Mouse (Mus musculus): Measurements from ENCODE around the gene Lama5. TPM values are rescaled to one million over a fixed set of nuclear protein-coding genes. Genes with fewer than 3 reads are reported as not detected.

Gene Lama5
- polyA plus RNA-seq, 1 experiment: 8.3 TPM

DNA sequence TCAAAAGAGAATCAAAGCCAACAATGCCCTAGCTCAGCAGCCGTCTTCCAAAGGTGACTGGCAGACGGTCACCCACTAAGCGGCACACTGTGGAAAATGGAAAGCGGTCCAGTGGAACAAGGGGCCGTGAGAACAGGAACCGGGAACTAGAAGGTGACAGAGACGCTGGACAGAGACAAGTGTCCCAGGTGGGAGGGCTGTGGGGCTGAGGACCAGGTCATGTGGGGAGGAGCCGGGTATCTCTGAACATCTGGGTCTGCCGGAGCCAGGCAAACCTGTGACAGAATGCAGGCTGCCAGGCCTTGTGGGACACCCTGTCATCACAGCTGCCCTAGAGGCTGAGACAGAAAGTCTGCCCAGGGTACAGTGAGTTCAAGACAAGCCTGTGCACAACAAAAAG lies 21.2 kb downstream of the Lama5 start:
- H3K27ac ChIP-seq (ENCODE audit: control insufficient read depth, insufficient read depth, low read depth, low read length): no peak overlapping the region
- no peak for TF ChIP-seq CTCF (IDR thresholded peaks at IDR 0.05; ENCODE audit: control insufficient read depth, insufficient read depth, insufficient replicate concordance, low read depth, low read length)
- TF ChIP-seq POLR2A (IDR thresholded peaks at IDR 0.05; ENCODE audit: control insufficient read depth, low read depth, low read length): no peak
- H3K27me3 ChIP-seq (ENCODE audit: control insufficient read depth, insufficient read depth, low read length): no peaks in the 10 kb centered on the region
- H3K36me3 ChIP-seq (ENCODE audit: control insufficient read depth, insufficient read depth, low read length): no peaks in the 10 kb centered on the region
- no peaks in the 10 kb centered on the region for H3K4me1 ChIP-seq (ENCODE audit: control insufficient read depth, insufficient read depth, low read length)
- H3K4me3 ChIP-seq (ENCODE audit: control insufficient read depth, low read depth, low read length): no peak overlapping the region

DNA sequence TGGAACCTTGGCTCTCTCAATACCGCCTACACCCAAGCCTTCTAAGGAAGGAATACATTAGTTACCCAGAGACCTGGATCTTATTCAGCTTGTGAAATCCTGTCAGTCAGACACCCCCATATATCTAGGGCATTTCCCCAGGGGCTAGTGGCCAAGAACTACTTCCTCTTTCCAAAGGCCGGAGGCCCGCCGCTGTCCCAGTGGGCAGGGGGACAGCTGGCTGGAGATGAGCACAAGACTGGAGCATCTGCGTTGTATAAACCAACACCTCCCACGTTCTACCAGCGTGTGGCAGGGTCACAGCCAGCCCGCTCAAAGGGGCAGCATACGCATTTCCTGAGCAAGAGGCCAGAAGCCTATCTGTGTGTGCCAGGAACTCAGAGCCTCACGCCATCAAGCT lies 22.9 kb downstream of the Lama5 start:
- H3K27ac ChIP-seq (ENCODE audit: control insufficient read depth, insufficient read depth, low read depth, low read length): no peak overlapping the region
- no peaks in the 10 kb centered on the region for H3K36me3 ChIP-seq (ENCODE audit: control insufficient read depth, insufficient read depth, low read length)
- H3K4me1 ChIP-seq (ENCODE audit: control insufficient read depth, insufficient read depth, low read length): no peaks in the 10 kb centered on the region
- no peaks in the 10 kb centered on the region for H3K27me3 ChIP-seq (ENCODE audit: control insufficient read depth, insufficient read depth, low read length)
- H3K4me3 ChIP-seq (ENCODE audit: control insufficient read depth, low read depth, low read length): no peak overlapping the region
- TF ChIP-seq POLR2A (IDR thresholded peaks at IDR 0.05; ENCODE audit: control insufficient read depth, low read depth, low read length) (no peak), CTCF (IDR thresholded peaks at IDR 0.05; ENCODE audit: control insufficient read depth, insufficient read depth, insufficient replicate concordance, low read depth, low read length) (no peak)

DNA sequence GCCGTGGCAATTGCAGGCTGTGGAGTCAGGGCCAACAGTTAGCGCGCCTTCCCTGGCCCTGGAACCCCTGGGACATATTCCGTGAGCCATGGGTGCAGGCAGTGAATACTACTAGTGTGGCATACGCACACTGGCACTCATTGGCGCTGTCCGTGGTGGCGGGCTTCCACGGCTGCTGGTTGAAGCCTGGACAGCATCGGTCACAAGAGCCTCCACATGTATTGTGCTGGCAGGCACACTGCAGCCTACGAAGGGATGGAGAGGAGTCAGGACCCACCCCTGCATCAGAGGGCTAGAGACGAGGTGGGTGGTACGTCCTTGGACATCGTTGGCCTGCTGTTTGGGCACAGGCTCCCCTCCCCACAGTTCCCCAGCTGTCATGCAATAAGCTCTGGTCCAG lies 23.4 kb downstream of the Lama5 start:
- H3K36me3 ChIP-seq (ENCODE audit: control insufficient read depth, insufficient read depth, low read length): no peaks in the 10 kb centered on the region
- no peaks in the 10 kb centered on the region for H3K4me1 ChIP-seq (ENCODE audit: control insufficient read depth, insufficient read depth, low read length)
- no peaks in the 10 kb centered on the region for H3K27me3 ChIP-seq (ENCODE audit: control insufficient read depth, insufficient read depth, low read length)
- no peak overlapping the region for H3K27ac ChIP-seq (ENCODE audit: control insufficient read depth, insufficient read depth, low read depth, low read length)
- TF ChIP-seq CTCF (IDR thresholded peaks at IDR 0.05; ENCODE audit: control insufficient read depth, insufficient read depth, insufficient replicate concordance, low read depth, low read length) (no peak), POLR2A (IDR thresholded peaks at IDR 0.05; ENCODE audit: control insufficient read depth, low read depth, low read length) (no peak)
- no peak overlapping the region for H3K4me3 ChIP-seq (ENCODE audit: control insufficient read depth, low read depth, low read length)

DNA sequence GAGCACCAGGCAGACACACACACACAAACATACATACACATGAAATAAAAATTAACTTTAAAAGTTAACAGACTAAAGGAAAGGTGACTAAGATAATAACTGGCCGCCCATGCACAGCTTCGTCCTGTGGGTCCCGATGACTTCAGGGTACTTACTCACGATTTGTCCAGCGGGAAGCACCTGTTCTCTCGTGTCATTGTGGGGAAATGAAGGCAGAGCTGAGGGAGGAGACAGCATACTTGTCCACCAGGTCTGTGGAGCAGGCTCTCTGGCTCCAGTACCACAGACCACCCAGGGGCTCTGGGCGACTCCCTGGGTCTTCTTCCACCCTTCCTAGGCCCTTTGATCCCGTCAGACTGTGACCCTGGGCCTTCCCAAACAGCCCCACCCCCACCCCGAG lies 24.4 kb downstream of the Lama5 start:
- no peaks in the 10 kb centered on the region for H3K27me3 ChIP-seq (ENCODE audit: control insufficient read depth, insufficient read depth, low read length)
- H3K4me1 ChIP-seq (ENCODE audit: control insufficient read depth, insufficient read depth, low read length): no peaks in the 10 kb centered on the region
- TF ChIP-seq CTCF (IDR thresholded peaks at IDR 0.05; ENCODE audit: control insufficient read depth, insufficient read depth, insufficient replicate concordance, low read depth, low read length) (no peak), POLR2A (IDR thresholded peaks at IDR 0.05; ENCODE audit: control insufficient read depth, low read depth, low read length) (no peak)
- no peaks in the 10 kb centered on the region for H3K36me3 ChIP-seq (ENCODE audit: control insufficient read depth, insufficient read depth, low read length)
- no peak overlapping the region for H3K4me3 ChIP-seq (ENCODE audit: control insufficient read depth, low read depth, low read length)
- H3K27ac ChIP-seq (ENCODE audit: control insufficient read depth, insufficient read depth, low read depth, low read length): no peak overlapping the region

DNA sequence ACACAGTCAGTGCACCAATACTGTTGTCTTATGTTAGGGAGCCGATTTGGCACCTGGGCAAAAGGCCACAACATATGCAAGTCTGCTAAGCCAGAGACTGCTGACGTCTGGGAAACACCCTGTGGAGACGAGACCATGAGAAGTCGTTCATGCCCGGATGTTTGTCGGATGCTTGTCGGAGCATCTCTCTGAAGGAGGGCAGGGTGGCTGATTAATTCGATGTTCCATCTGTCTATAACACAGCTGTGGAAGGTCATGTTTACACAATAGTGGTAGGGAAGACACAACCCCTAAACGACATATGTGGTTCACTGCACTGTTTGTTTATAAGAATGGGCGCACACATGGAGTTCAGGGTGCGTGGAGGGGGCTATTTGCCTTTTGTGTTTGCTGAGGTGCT lies 25.0 kb downstream of the Lama5 start:
- Histone ChIP-seq H3K4me1 (ENCODE audit: control insufficient read depth, insufficient read depth, low read length) (no peaks in the 10 kb centered on the region), H3K4me3 (ENCODE audit: control insufficient read depth, low read depth, low read length) (no peak overlapping the region), H3K27me3 (ENCODE audit: control insufficient read depth, insufficient read depth, low read length) (no peaks in the 10 kb centered on the region), H3K36me3 (ENCODE audit: control insufficient read depth, insufficient read depth, low read length) (no peaks in the 10 kb centered on the region), H3K27ac (ENCODE audit: control insufficient read depth, insufficient read depth, low read depth, low read length) (no peak overlapping the region)
- no peak for TF ChIP-seq POLR2A (IDR thresholded peaks at IDR 0.05; ENCODE audit: control insufficient read depth, low read depth, low read length)
- TF ChIP-seq CTCF (IDR thresholded peaks at IDR 0.05; ENCODE audit: control insufficient read depth, insufficient read depth, insufficient replicate concordance, low read depth, low read length): no peak

DNA sequence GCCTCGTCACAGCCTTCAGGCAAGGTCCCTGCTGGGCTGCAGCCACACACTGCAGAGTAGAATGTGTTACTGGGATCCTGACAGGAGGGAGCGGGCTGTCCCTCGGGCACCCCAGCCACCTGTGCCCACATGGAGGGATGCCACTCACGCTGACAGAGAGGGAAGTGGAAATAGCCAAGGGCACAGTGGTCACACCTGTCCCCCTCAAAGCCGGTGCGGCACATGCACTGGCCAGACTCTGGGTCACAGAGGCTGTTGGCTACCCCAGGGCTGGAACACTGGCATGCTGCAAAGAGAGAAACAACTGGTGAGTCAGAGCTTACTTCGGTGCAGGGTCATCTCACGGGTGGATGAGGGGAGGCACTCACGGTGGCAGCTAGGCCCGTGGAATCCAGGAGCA lies 26.9 kb downstream of the Lama5 start:
- H3K4me1 ChIP-seq (ENCODE audit: control insufficient read depth, insufficient read depth, low read length): no peaks in the 10 kb centered on the region
- no peak for TF ChIP-seq CTCF (IDR thresholded peaks at IDR 0.05; ENCODE audit: control insufficient read depth, insufficient read depth, insufficient replicate concordance, low read depth, low read length)
- no peak for TF ChIP-seq POLR2A (IDR thresholded peaks at IDR 0.05; ENCODE audit: control insufficient read depth, low read depth, low read length)
- no peak overlapping the region for H3K4me3 ChIP-seq (ENCODE audit: control insufficient read depth, low read depth, low read length)
- no peaks in the 10 kb centered on the region for H3K27me3 ChIP-seq (ENCODE audit: control insufficient read depth, insufficient read depth, low read length)
- H3K36me3 ChIP-seq (ENCODE audit: control insufficient read depth, insufficient read depth, low read length): no peaks in the 10 kb centered on the region
- no peak overlapping the region for H3K27ac ChIP-seq (ENCODE audit: control insufficient read depth, insufficient read depth, low read depth, low read length)

DNA sequence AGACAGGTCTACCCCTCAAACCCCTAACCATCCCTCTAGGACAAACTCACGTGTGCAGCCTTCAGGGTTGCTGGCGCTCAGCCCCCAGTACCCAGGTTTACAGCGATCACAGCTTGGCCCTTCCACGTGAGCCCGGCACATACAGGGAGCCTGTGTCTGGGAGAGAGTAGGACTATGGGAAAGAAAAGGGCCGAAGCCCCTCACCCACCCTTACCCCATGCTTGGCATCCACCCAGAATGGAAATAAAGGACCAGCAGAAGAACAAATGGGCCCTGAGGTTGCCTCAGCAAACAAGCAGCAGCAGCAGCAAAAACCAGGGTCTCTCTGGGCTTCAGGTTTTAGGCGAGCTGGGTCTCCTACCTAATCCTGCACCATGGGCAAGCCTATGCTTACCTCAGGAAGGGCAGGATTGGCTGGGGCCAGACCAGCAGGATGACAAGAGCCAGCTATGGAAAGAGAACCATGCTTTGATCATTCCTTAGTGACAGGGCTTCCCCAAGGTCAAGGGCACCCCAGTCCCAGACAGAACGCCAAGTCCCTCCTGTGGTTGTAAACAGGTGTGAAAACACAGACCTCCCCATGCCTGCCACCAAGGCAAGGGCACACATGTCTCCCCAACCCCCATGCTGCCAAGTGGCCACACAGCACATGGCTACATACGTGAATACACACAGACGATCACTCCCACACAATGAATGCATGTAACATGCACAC lies 28.2 kb downstream of the Lama5 start:
- no peaks in the 10 kb centered on the region for H3K36me3 ChIP-seq (ENCODE audit: control insufficient read depth, insufficient read depth, low read length)

More for the DNA sequence above, 28.2 kb downstream of the Lama5 start:
- H3K27ac ChIP-seq (ENCODE audit: control insufficient read depth, insufficient read depth, low read depth, low read length): no peak overlapping the region
- H3K4me1 ChIP-seq (ENCODE audit: control insufficient read depth, insufficient read depth, low read length): no peaks in the 10 kb centered on the region
- H3K27me3 ChIP-seq (ENCODE audit: control insufficient read depth, insufficient read depth, low read length): no peaks in the 10 kb centered on the region
- no peak overlapping the region for H3K4me3 ChIP-seq (ENCODE audit: control insufficient read depth, low read depth, low read length)
- TF ChIP-seq CTCF (IDR thresholded peaks at IDR 0.05; ENCODE audit: control insufficient read depth, insufficient read depth, insufficient replicate concordance, low read depth, low read length): no peak
- TF ChIP-seq POLR2A (IDR thresholded peaks at IDR 0.05; ENCODE audit: control insufficient read depth, low read depth, low read length): no peak
